Mouse (Mus musculus): ENCODE measurements around the gene Rbpms2. TPM values are rescaled to one million over a fixed set of nuclear protein-coding genes. Genes with fewer than 3 reads are reported as not detected.

Gene Rbpms2
- polyA plus RNA-seq, 1 experiment from 2014 or later: 2.9 TPM

- no peak overlapping the region for H3K9ac ChIP-seq (ENCODE audit: low read depth, low read length)
- no peak overlapping the region for H3K4me2 ChIP-seq (ENCODE audit: low read length)
- no peak for ATAC-seq
- no peak overlapping the region for H3K4me3 ChIP-seq (ENCODE audit: low read depth, low read length)
- H3K9me3 ChIP-seq (replicated peaks; ENCODE audit: control insufficient read depth, low read length, poor library complexity, severe bottlenecking): no peaks in the 10 kb centered on the region
- 57% methylated on average over 2 of the region's 2 CpGs for WGBS
- no peaks in the 10 kb centered on the region for H3K36me3 ChIP-seq (ENCODE audit: control insufficient read depth, insufficient read depth, low read length)
- peaks cover 3% of the 10 kb centered on the region; the same call in 1 of the 2 replicates for H3K27me3 ChIP-seq (ENCODE audit: control insufficient read depth, insufficient read depth, low read depth, low read length)
- H3K27ac ChIP-seq (ENCODE audit: low read length): no peak overlapping the region
- H3K4me1 ChIP-seq (ENCODE audit: control insufficient read depth, insufficient read depth, low read length): 0 out of 2 replicates have a peak, but pooled peaks cover 2% of the 10 kb centered on the region
These were observed 22.3 kb upstream of the Rbpms2 start for GRCm38 (mm10) chr9:65607120-65607519.

GRCm38 (mm10) chr9:65611969-65612486 lies 17.4 kb upstream of the Rbpms2 start:
- 86% methylated on average over 5 of the region's 5 CpGs for WGBS
- Histone ChIP-seq H3K4me3 (ENCODE audit: low read depth, low read length) (no peak overlapping the region), H3K9ac (ENCODE audit: low read depth, low read length) (no peak overlapping the region), H3K4me1 (ENCODE audit: control insufficient read depth, insufficient read depth, low read length) (no peaks in the 10 kb centered on the region), H3K27me3 (ENCODE audit: control insufficient read depth, insufficient read depth, low read depth, low read length) (no peaks in the 10 kb centered on the region), H3K4me2 (ENCODE audit: low read length) (no peak overlapping the region), H3K27ac (ENCODE audit: low read length) (no peak overlapping the region), H3K36me3 (ENCODE audit: control insufficient read depth, insufficient read depth, low read length) (no peaks in the 10 kb centered on the region), H3K9me3 (replicated peaks; ENCODE audit: control insufficient read depth, low read length, poor library complexity, severe bottlenecking) (no peaks in the 10 kb centered on the region)
- ATAC-seq: no peak

- H3K27ac ChIP-seq (ENCODE audit: low read length): no peak overlapping the region
- no peak overlapping the region for H3K9ac ChIP-seq (ENCODE audit: low read depth, low read length)
- no peak overlapping the region for H3K4me3 ChIP-seq (ENCODE audit: low read depth, low read length)
- no peak for ATAC-seq
- H3K9me3 ChIP-seq (replicated peaks; ENCODE audit: control insufficient read depth, low read length, poor library complexity, severe bottlenecking): no peaks in the 10 kb centered on the region
- H3K4me2 ChIP-seq (ENCODE audit: low read length): no peak overlapping the region
- no peaks in the 10 kb centered on the region for H3K36me3 ChIP-seq (ENCODE audit: control insufficient read depth, insufficient read depth, low read length)
- 47% methylated on average over 2 of the region's 2 CpGs for WGBS
- no peaks in the 10 kb centered on the region for H3K27me3 ChIP-seq (ENCODE audit: control insufficient read depth, insufficient read depth, low read depth, low read length)
- H3K4me1 ChIP-seq (ENCODE audit: control insufficient read depth, insufficient read depth, low read length): no peaks in the 10 kb centered on the region
These were observed 16.4 kb upstream of the Rbpms2 start for GRCm38 (mm10) chr9:65613098-65613497.

- WGBS: 61% methylated on average over 3 of the region's 3 CpGs
- no peaks in the 10 kb centered on the region for H3K9me3 ChIP-seq (replicated peaks; ENCODE audit: control insufficient read depth, low read length, poor library complexity, severe bottlenecking)
- H3K4me2 ChIP-seq (ENCODE audit: low read length): no peak overlapping the region
- no peak overlapping the region for H3K27ac ChIP-seq (ENCODE audit: low read length)
- no peaks in the 10 kb centered on the region for H3K4me1 ChIP-seq (ENCODE audit: control insufficient read depth, insufficient read depth, low read length)
- H3K9ac ChIP-seq (ENCODE audit: low read depth, low read length): no peak overlapping the region
- no peak for ATAC-seq
- no peaks in the 10 kb centered on the region for H3K36me3 ChIP-seq (ENCODE audit: control insufficient read depth, insufficient read depth, low read length)
- no peak overlapping the region for H3K4me3 ChIP-seq (ENCODE audit: low read depth, low read length)
- no peaks in the 10 kb centered on the region for H3K27me3 ChIP-seq (ENCODE audit: control insufficient read depth, insufficient read depth, low read depth, low read length)
These were observed 10.1 kb upstream of the Rbpms2 start for GRCm38 (mm10) chr9:65619311-65619710.

DNA sequence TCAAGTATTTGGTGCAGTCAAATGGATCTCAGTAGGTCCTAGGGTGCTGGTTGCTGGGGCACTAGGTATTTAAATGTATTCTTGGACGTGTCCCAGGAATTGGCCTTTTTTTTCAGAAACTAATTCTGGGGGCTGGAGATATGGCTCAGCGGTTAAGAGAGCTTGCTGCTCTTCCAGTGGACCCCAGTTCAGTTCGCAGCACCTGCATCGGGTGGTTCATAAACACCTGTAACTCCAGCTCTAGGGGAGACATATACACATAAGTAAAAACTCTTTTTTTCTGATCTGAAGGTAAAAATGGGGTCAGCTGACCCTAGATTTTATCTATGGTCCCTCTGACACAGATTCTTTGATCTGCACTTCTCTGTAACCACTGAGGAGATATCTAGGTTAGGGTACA lies 8.3 kb upstream of the Rbpms2 start:
- Histone ChIP-seq H3K9me3 (replicated peaks; ENCODE audit: control insufficient read depth, low read length, poor library complexity, severe bottlenecking) (no peaks in the 10 kb centered on the region), H3K36me3 (ENCODE audit: control insufficient read depth, insufficient read depth, low read length) (no peaks in the 10 kb centered on the region), H3K4me1 (ENCODE audit: control insufficient read depth, insufficient read depth, low read length) (no peaks in the 10 kb centered on the region), H3K9ac (ENCODE audit: low read depth, low read length) (no peak overlapping the region), H3K4me3 (ENCODE audit: low read depth, low read length) (no peak overlapping the region), H3K27me3 (ENCODE audit: control insufficient read depth, insufficient read depth, low read depth, low read length) (no peaks in the 10 kb centered on the region), H3K4me2 (ENCODE audit: low read length) (no peak overlapping the region), H3K27ac (ENCODE audit: low read length) (no peak overlapping the region)
- no peak for ATAC-seq
- 84% methylated on average over 4 of the region's 4 CpGs for WGBS

DNA sequence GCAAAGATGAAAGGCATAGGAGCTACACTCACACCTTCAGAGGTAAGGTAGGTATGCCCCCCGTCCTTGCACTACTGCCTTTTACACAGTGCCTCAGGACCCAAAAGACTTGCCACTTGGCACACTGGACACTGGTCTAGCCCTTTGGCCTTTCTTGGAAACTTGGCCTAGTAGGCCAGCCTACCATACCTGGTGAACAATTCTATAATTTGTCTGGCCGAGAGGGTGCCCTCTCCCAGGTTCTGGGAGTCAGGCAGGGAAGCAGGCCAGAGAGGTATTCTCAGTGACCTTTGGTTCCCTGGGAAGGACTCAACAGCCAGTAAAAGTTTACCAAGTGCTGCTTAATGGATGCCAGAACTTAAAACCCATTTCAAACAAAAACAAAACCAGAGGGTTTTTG lies 7.8 kb upstream of the Rbpms2 start:
- H3K27ac ChIP-seq (ENCODE audit: low read length): no peak overlapping the region
- no peaks in the 10 kb centered on the region for H3K4me1 ChIP-seq (ENCODE audit: control insufficient read depth, insufficient read depth, low read length)
- no peak overlapping the region for H3K4me2 ChIP-seq (ENCODE audit: low read length)
- H3K36me3 ChIP-seq (ENCODE audit: control insufficient read depth, insufficient read depth, low read length): no peaks in the 10 kb centered on the region
- WGBS: 85% methylated on average over 2 of the region's 2 CpGs
- no peaks in the 10 kb centered on the region for H3K9me3 ChIP-seq (replicated peaks; ENCODE audit: control insufficient read depth, low read length, poor library complexity, severe bottlenecking)
- H3K27me3 ChIP-seq (ENCODE audit: control insufficient read depth, insufficient read depth, low read depth, low read length): no peaks in the 10 kb centered on the region
- ATAC-seq: no peak
- H3K4me3 ChIP-seq (ENCODE audit: low read depth, low read length): no peak overlapping the region
- H3K9ac ChIP-seq (ENCODE audit: low read depth, low read length): no peak overlapping the region

GRCm38 (mm10) chr9:65622826-65623225 lies 6.6 kb upstream of the Rbpms2 start:
- Histone ChIP-seq H3K4me2 (ENCODE audit: low read length) (no peak overlapping the region), H3K4me3 (ENCODE audit: low read depth, low read length) (no peak overlapping the region), H3K9ac (ENCODE audit: low read depth, low read length) (no peak overlapping the region), H3K4me1 (ENCODE audit: control insufficient read depth, insufficient read depth, low read length) (no peaks in the 10 kb centered on the region), H3K36me3 (ENCODE audit: control insufficient read depth, insufficient read depth, low read length) (no peaks in the 10 kb centered on the region), H3K27ac (ENCODE audit: low read length) (no peak overlapping the region), H3K27me3 (ENCODE audit: control insufficient read depth, insufficient read depth, low read depth, low read length) (peaks cover 8% of the 10 kb centered on the region), H3K9me3 (replicated peaks; ENCODE audit: control insufficient read depth, low read length, poor library complexity, severe bottlenecking) (no peaks in the 10 kb centered on the region)
- 95% methylated on average over 5 of the region's 5 CpGs for WGBS
- no peak for ATAC-seq

- H3K9me3 ChIP-seq (replicated peaks; ENCODE audit: control insufficient read depth, low read length, poor library complexity, severe bottlenecking): no peaks in the 10 kb centered on the region
- H3K36me3 ChIP-seq (ENCODE audit: control insufficient read depth, insufficient read depth, low read length): no peaks in the 10 kb centered on the region
- no peak for ATAC-seq
- peaks cover 4% of the 10 kb centered on the region for H3K4me1 ChIP-seq (ENCODE audit: control insufficient read depth, insufficient read depth, low read length)
- no peak overlapping the region for H3K4me2 ChIP-seq (ENCODE audit: low read length)
- WGBS: 71% methylated on average over 2 of the region's 2 CpGs
- H3K27ac ChIP-seq (ENCODE audit: low read length): no peak overlapping the region
- H3K9ac ChIP-seq (ENCODE audit: low read depth, low read length): no peak overlapping the region
- no peak overlapping the region for H3K4me3 ChIP-seq (ENCODE audit: low read depth, low read length)
- H3K27me3 ChIP-seq (ENCODE audit: control insufficient read depth, insufficient read depth, low read depth, low read length): peaks cover 14% of the 10 kb centered on the region
These were observed 5.2 kb upstream of the Rbpms2 start for GRCm38 (mm10) chr9:65624266-65624665.

DNA sequence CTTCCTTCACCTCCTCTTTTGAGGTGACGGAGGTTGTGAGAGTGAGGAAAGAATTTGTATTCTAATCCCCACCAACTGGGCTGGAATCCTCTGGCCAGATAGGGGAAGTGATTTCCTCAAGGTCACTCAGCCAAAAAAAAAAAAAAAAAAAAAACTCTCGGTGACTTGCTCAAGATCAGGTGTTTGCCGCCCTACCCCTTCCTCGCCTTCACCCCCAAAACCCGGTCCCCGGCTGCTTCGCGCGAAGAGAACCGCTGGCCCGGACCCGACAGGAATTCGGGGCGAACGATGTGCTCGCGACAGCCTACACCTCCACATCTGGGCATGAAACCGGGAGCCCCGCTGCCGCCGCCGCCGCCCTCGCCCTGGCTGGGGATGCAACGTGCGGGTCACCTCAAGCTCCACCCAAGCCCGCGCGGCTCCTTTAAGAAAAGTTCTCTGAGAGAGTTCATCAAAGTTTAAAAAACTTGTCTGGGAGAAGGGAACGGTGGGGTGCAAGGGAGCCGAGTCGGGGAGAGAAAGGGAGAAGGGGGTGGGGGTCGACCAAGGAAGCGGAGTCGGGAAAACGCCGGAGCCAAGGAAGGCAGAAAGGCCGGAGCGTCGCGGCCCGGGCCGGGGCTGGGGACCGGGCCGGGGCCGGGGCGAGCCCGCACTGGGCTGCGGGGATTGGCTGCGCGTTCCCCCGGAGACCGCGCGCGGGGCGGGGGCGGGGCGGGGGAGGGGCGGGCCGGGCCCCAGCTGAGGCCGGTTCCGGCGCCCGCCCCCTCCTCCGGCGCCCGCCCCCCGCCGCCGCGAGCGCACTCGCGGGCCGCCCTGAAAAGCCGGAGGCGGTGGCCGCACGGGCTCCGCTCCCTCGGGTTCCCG lies 551 bp downstream of the Rbpms2 start:
- H3K4me3 ChIP-seq (ENCODE audit: low read depth, low read length): peak overlapping the region; percentile 62
- peak overlapping the region; percentile 48 for H3K9ac ChIP-seq (ENCODE audit: low read depth, low read length)
- ATAC-seq: peak; percentile 81
- H3K9me3 ChIP-seq (replicated peaks; ENCODE audit: control insufficient read depth, low read length, poor library complexity, severe bottlenecking): no peaks in the 10 kb centered on the region; the same call in 1 of the 2 replicates
- H3K4me1 ChIP-seq (ENCODE audit: control insufficient read depth, insufficient read depth, low read length): peaks cover 14% of the 10 kb centered on the region
- peak overlapping the region; percentile 94 for H3K4me2 ChIP-seq (ENCODE audit: low read length)
- H3K36me3 ChIP-seq (ENCODE audit: control insufficient read depth, insufficient read depth, low read length): no peaks in the 10 kb centered on the region
- H3K27ac ChIP-seq (ENCODE audit: low read length): no peak overlapping the region
- under 1% methylated on average over 54 of the region's 83 CpGs for WGBS
- H3K27me3 ChIP-seq (ENCODE audit: control insufficient read depth, insufficient read depth, low read depth, low read length): peaks cover 38% of the 10 kb centered on the region

Data from midbrain, embryonic 16.5 days (tissue).